In genomic region chr4:141134751-141135530, GRCm38 (mm10) we compare ENCODE assay signal across 8 mouse cellular contexts. TPM values are rescaled to one million over a fixed set of nuclear protein-coding genes. Genes with fewer than 3 reads are reported as not detected.
DNase-seq lines count a peak whose midpoint lies in the region; ATAC-seq lines count a peak whose summit lies in the region.

No protein-coding gene starts in this region.

- H3K4me3 ChIP-seq in intestine, embryonic 15.5 days (replicated peaks) = no peak overlapping the region

- H3K4me2 ChIP-seq in intestine, embryonic 15.5 days (replicated peaks) = peak overlapping the region; percentile 37

- peak; percentile 95 for DNase-seq in heart, adult 11 months
- no peak for DNase-seq in heart, adult 8-10 months (ENCODE audit: low spot score)
- peak; percentile 69 for DNase-seq in gastrocnemius, postnatal 25 days
- DNase-seq in adrenal gland, postnatal 14 days = no peak
- DNase-seq in cerebellum, postnatal 4 days (ENCODE audit: low spot score in 2 of 2) = no peak
- DNase-seq in left cerebral cortex, adult 11 months (ENCODE audit: low spot score) = no peak

- peaks cover 72% of the 10 kb centered on the region for H3K4me1 ChIP-seq in intestine, embryonic 15.5 days (replicated peaks)

- peak overlapping the region; percentile 48 for H3K27ac ChIP-seq in intestine, embryonic 15.5 days

- H3K27me3 ChIP-seq in intestine, embryonic 15.5 days (replicated peaks) = no peaks in the 10 kb centered on the region

- no peaks in the 10 kb centered on the region for H3K36me3 ChIP-seq in intestine, embryonic 15.5 days

- 61% methylated on average over 20 of the region's 20 CpGs for WGBS in intestine, embryonic 15.5 days

- no peak overlapping the region for H3K9ac ChIP-seq in intestine, embryonic 15.5 days

- H3K9me3 ChIP-seq in intestine, embryonic 15.5 days = no peaks in the 10 kb centered on the region

- no peak for ATAC-seq in intestine, embryonic 15.5 days
- peak; percentile 13; the same call in 1 of the 2 replicates for ATAC-seq in megakaryocyte, adult 5-6 weeks (ENCODE audit: poor library complexity, severe bottlenecking)

RNA-seq across cellular contexts. Expression of gene Szrd1, which starts 4.6 kb away (rescaled TPM):
- total RNA-seq in heart, adult 8-10 months (2022) = 100 to 1,000 TPM in 2 of 4 experiments, 10 to 100 TPM in 2; 87.5 to 111 (median 98.0) TPM
- 100 to 1,000 TPM; 131 to 162 TPM for total RNA-seq in gastrocnemius, postnatal 25 days (2021)
- polyA plus RNA-seq in intestine, embryonic 15.5 days (2015; fragmentation: Nextera tagmentation; extraction: Ambion mirVana) = 42.7 and 44.3 TPM in 2 replicates
- 45.4 and 46.8 TPM in 2 replicates for total RNA-seq in megakaryocyte, adult 5-6 weeks (2015)
- total RNA-seq in megakaryocyte, adult 5-6 weeks (2017) = 41.0 and 46.9 TPM in 2 replicates
- 105 and 107 TPM in 2 replicates for total RNA-seq in adrenal gland, postnatal 14 days (2021)

RNA-seq across cellular contexts. Expression of gene Fbxo42, which starts 12.8 kb away (rescaled TPM):
- 10 to 100 TPM in 2 of 4 experiments, 1 to 10 TPM in 2; 8.4 to 11.5 (median 10.0) TPM for total RNA-seq in heart, adult 8-10 months (2022)
- total RNA-seq in gastrocnemius, postnatal 25 days (2021) = 1 to 10 TPM; 7.3 to 9.6 TPM
- 17.4 and 18.7 TPM in 2 replicates for polyA plus RNA-seq in intestine, embryonic 15.5 days (2015; fragmentation: Nextera tagmentation; extraction: Ambion mirVana)
- 14.1 and 16.3 TPM in 2 replicates for total RNA-seq in megakaryocyte, adult 5-6 weeks (2015)
- 10.0 and 12.6 TPM in 2 replicates for total RNA-seq in megakaryocyte, adult 5-6 weeks (2017)
- total RNA-seq in adrenal gland, postnatal 14 days (2021) = 21.7 and 23.5 TPM in 2 replicates

RNA-seq across cellular contexts. Expression of gene Spata21, which starts 46.8 kb away (rescaled TPM):
- total RNA-seq in heart, adult 8-10 months (2022) = not detected
- not detected for total RNA-seq in gastrocnemius, postnatal 25 days (2021)
- not detected in 2 replicates for polyA plus RNA-seq in intestine, embryonic 15.5 days (2015; fragmentation: Nextera tagmentation; extraction: Ambion mirVana)
- total RNA-seq in megakaryocyte, adult 5-6 weeks (2015) = not detected in 2 replicates
- total RNA-seq in megakaryocyte, adult 5-6 weeks (2017) = not detected in 2 replicates
- not detected in 2 replicates for total RNA-seq in adrenal gland, postnatal 14 days (2021)

RNA-seq across cellular contexts. Expression of gene Necap2, which starts 56.8 kb away (rescaled TPM):
- 10 to 100 TPM; 14.7 to 18.2 (median 15.9) TPM for total RNA-seq in heart, adult 8-10 months (2022)
- 10 to 100 TPM; 12.6 to 14.5 TPM for total RNA-seq in gastrocnemius, postnatal 25 days (2021)
- 66.6 and 70.2 TPM in 2 replicates for polyA plus RNA-seq in intestine, embryonic 15.5 days (2015; fragmentation: Nextera tagmentation; extraction: Ambion mirVana)
- 70.2 and 72.2 TPM in 2 replicates for total RNA-seq in megakaryocyte, adult 5-6 weeks (2015)
- 126 and 133 TPM in 2 replicates for total RNA-seq in megakaryocyte, adult 5-6 weeks (2017)
- total RNA-seq in adrenal gland, postnatal 14 days (2021) = 45.5 and 56.4 TPM in 2 replicates

Comparison
In these comparisons a context has a peak if more than half of its experiments do, and no peak if none do; other contexts are left out.
1. DNase-seq: peak in heart, adult 11 months (single experiment) and gastrocnemius, postnatal 25 days (single experiment); none in heart, adult 8-10 months (single experiment), adrenal gland, postnatal 14 days (single experiment), cerebellum, postnatal 4 days (0 of 2) and left cerebral cortex, adult 11 months (single experiment).